Mouse (Mus musculus): Measurements from ENCODE around the gene Fads1. TPM values are rescaled to one million over a fixed set of nuclear protein-coding genes. Genes with fewer than 3 reads are reported as not detected.

Gene Fads1
- polyA plus RNA-seq, 1 experiment, result 13.5 TPM

GRCm38 (mm10) chr19:10239975-10240653 lies 57.4 kb downstream of the Fads1 start:
- Histone ChIP-seq H3K27ac (replicated peaks; ENCODE audit: low read depth, low read length) (no peak overlapping the region), H3K4me1 (ENCODE audit: control insufficient read depth, insufficient read depth, insufficient read length, low read length) (no peaks in the 10 kb centered on the region)

GRCm38 (mm10) chr19:10240654-10241305 lies 58.1 kb downstream of the Fads1 start, which contains the start of gene Myrf:
Gene Myrf (minus strand): TSS chr19:10240748.
- Histone ChIP-seq H3K4me3 (ENCODE audit: insufficient read depth, low read depth, low read length) (peak within 1 kb of the TSS; percentile 52), H3K27ac (replicated peaks; ENCODE audit: low read depth, low read length) (no peak within 1 kb of the TSS), H3K4me1 (ENCODE audit: control insufficient read depth, insufficient read depth, insufficient read length, low read length) (no peaks in the 10 kb centered on the region)

More at GRCm38 (mm10) chr19:10239975-10240653, 57.4 kb downstream of the Fads1 start:
- peak overlapping the region; percentile 52 for H3K4me3 ChIP-seq (ENCODE audit: insufficient read depth, low read depth, low read length)

- H3K4me3 ChIP-seq (ENCODE audit: insufficient read depth, low read depth, low read length), result no peak overlapping the region
- H3K4me1 ChIP-seq (ENCODE audit: control insufficient read depth, insufficient read depth, insufficient read length, low read length), result no peaks in the 10 kb centered on the region
- H3K27ac ChIP-seq (replicated peaks; ENCODE audit: low read depth, low read length), result no peak overlapping the region
Measured at GRCm38 (mm10) chr19:10242916-10243315, 60.2 kb downstream of the Fads1 start.

GRCm38 (mm10) chr19:10244183-10244582 lies 61.5 kb downstream of the Fads1 start:
- no peaks in the 10 kb centered on the region for H3K4me1 ChIP-seq (ENCODE audit: control insufficient read depth, insufficient read depth, insufficient read length, low read length)
- H3K4me3 ChIP-seq (ENCODE audit: insufficient read depth, low read depth, low read length), result no peak overlapping the region
- H3K27ac ChIP-seq (replicated peaks; ENCODE audit: low read depth, low read length), result no peak overlapping the region

Other genes starting within 250 kb of the Fads1 start
- gene Fth1, start 202.3 kb upstream of the Fads1 start, polyA plus RNA-seq (2012; ENCODE audit: insufficient read depth, insufficient read length, missing spikeins), result 4,010 and 5,287 TPM in 2 replicates
- not detected in 2 replicates for gene Best1, start 181.3 kb upstream of the Fads1 start, polyA plus RNA-seq (2012; ENCODE audit: insufficient read depth, insufficient read length, missing spikeins)
- gene Rab3il1, start 181.2 kb upstream of the Fads1 start, polyA plus RNA-seq (2012; ENCODE audit: insufficient read depth, insufficient read length, missing spikeins), result 4.8 and 7.5 TPM in 2 replicates
- gene Fads3, start 141.3 kb upstream of the Fads1 start, polyA plus RNA-seq (2012; ENCODE audit: insufficient read depth, insufficient read length, missing spikeins), result 31.1 and 34.2 TPM in 2 replicates
- gene Fads2, start 81.1 kb upstream of the Fads1 start, polyA plus RNA-seq (2012; ENCODE audit: insufficient read depth, insufficient read length, missing spikeins), result 7.1 and 9.6 TPM in 2 replicates
- gene Tmem258, start 21.1 kb downstream of the Fads1 start, polyA plus RNA-seq (2012; ENCODE audit: insufficient read depth, insufficient read length, missing spikeins), result 175 and 198 TPM in 2 replicates
- 1.4 and 2.1 TPM in 2 replicates for gene Fen1, start 21.3 kb downstream of the Fads1 start, polyA plus RNA-seq (2012; ENCODE audit: insufficient read depth, insufficient read length, missing spikeins)
- gene Myrf, start 57.9 kb downstream of the Fads1 start, polyA plus RNA-seq (2012; ENCODE audit: insufficient read depth, insufficient read length, missing spikeins), result 0.44 and 0.50 TPM in 2 replicates
- gene Dagla, start 122.0 kb downstream of the Fads1 start, polyA plus RNA-seq (2012; ENCODE audit: insufficient read depth, insufficient read length, missing spikeins), result 11.9 and 14.2 TPM in 2 replicates
- 2.3 TPM in 2 replicates for gene Syt7, start 206.2 kb downstream of the Fads1 start, polyA plus RNA-seq (2012; ENCODE audit: insufficient read depth, insufficient read length, missing spikeins)